Mouse (Mus musculus): ENCODE data around the gene Pde6h. TPM values are rescaled to one million over a fixed set of nuclear protein-coding genes. Genes with fewer than 3 reads are reported as not detected.

The Pde6h gene
- polyA plus RNA-seq, 1 experiment from 2014 or later = not detected

GRCm38 (mm10) chr6:136900369-136901009, 23.1 kb upstream of the Pde6h start:
- Histone ChIP-seq H3K9me3 (ENCODE audit: control insufficient read depth, low read length) (no peaks in the 10 kb centered on the region), H3K27ac (replicated peaks in 1 of 2; ENCODE audit: control insufficient read depth in 1 of 2, insufficient read depth in 1 of 2, low read depth in 2 of 2, low read length in 2 of 2) (no peak overlapping the region), H3K4me3 (ENCODE audit: control insufficient read depth in 1 of 2, insufficient read depth in 1 of 2, low read depth in 1 of 2, low read length in 2 of 2) (no peak overlapping the region), H3K27me3 (ENCODE audit: control insufficient read depth, insufficient read depth, low read length) (no peaks in the 10 kb centered on the region), H3K9ac (ENCODE audit: low read length) (no peak overlapping the region), H3K4me2 (ENCODE audit: low read length) (no peak overlapping the region), H3K4me1 (ENCODE audit: control insufficient read depth in 2 of 2, insufficient read depth in 2 of 2, low read length in 2 of 2) (peaks cover 4 to 7% of the 10 kb centered on the region in 2 experiments), H3K36me3 (ENCODE audit: control insufficient read depth, insufficient read depth, low read length) (no peaks in the 10 kb centered on the region)
- WGBS = 44% methylated on average over 4 of the region's 4 CpGs
- no peak for ATAC-seq (ENCODE audit: insufficient number of reproducible peaks, insufficient read depth, low FRiP score, low read depth)

GRCm38 (mm10) chr6:136901010-136901409, 22.6 kb upstream of the Pde6h start:
- H3K27me3 ChIP-seq (ENCODE audit: control insufficient read depth, insufficient read depth, low read length) = no peaks in the 10 kb centered on the region
- ATAC-seq (ENCODE audit: insufficient number of reproducible peaks, insufficient read depth, low FRiP score, low read depth) = no peak
- no peaks in the 10 kb centered on the region for H3K36me3 ChIP-seq (ENCODE audit: control insufficient read depth, insufficient read depth, low read length)
- H3K4me2 ChIP-seq (ENCODE audit: low read length) = no peak overlapping the region
- H3K9ac ChIP-seq (ENCODE audit: low read length) = no peak overlapping the region
- H3K4me3 ChIP-seq (ENCODE audit: control insufficient read depth in 1 of 2, insufficient read depth in 1 of 2, low read depth in 1 of 2, low read length in 2 of 2) = no peak overlapping the region
- peaks cover 4 to 7% of the 10 kb centered on the region in 2 experiments for H3K4me1 ChIP-seq (ENCODE audit: control insufficient read depth in 2 of 2, insufficient read depth in 2 of 2, low read length in 2 of 2)
- H3K27ac ChIP-seq (replicated peaks in 1 of 2; ENCODE audit: control insufficient read depth in 1 of 2, insufficient read depth in 1 of 2, low read depth in 2 of 2, low read length in 2 of 2) = no peak overlapping the region
- WGBS = 70% methylated on average over 2 of the region's 2 CpGs
- H3K9me3 ChIP-seq (ENCODE audit: control insufficient read depth, low read length) = no peaks in the 10 kb centered on the region

- Histone ChIP-seq H3K9me3 (ENCODE audit: control insufficient read depth, low read length) (no peaks in the 10 kb centered on the region), H3K4me2 (ENCODE audit: low read length) (no peak overlapping the region), H3K27ac (replicated peaks in 1 of 2; ENCODE audit: control insufficient read depth in 1 of 2, insufficient read depth in 1 of 2, low read depth in 2 of 2, low read length in 2 of 2) (no peak overlapping the region), H3K4me3 (ENCODE audit: control insufficient read depth in 1 of 2, insufficient read depth in 1 of 2, low read depth in 1 of 2, low read length in 2 of 2) (no peak overlapping the region), H3K9ac (ENCODE audit: low read length) (no peak overlapping the region), H3K27me3 (ENCODE audit: control insufficient read depth, insufficient read depth, low read length) (no peaks in the 10 kb centered on the region), H3K4me1 (ENCODE audit: control insufficient read depth in 2 of 2, insufficient read depth in 2 of 2, low read length in 2 of 2) (peaks cover 10% of the 10 kb centered on the region in 2 experiments; a peak in 3 of 4 replicates), H3K36me3 (ENCODE audit: control insufficient read depth, insufficient read depth, low read length) (no peaks in the 10 kb centered on the region)
- no peak for ATAC-seq (ENCODE audit: insufficient number of reproducible peaks, insufficient read depth, low FRiP score, low read depth)
- 83% methylated on average over 9 of the region's 9 CpGs for WGBS
Measured at GRCm38 (mm10) chr6:136902527-136902926, 21.1 kb upstream of the Pde6h start.

GRCm38 (mm10) chr6:136903885-136904470, 19.7 kb upstream of the Pde6h start:
- H3K9me3 ChIP-seq (ENCODE audit: control insufficient read depth, low read length) = no peaks in the 10 kb centered on the region
- no peaks in the 10 kb centered on the region for H3K36me3 ChIP-seq (ENCODE audit: control insufficient read depth, insufficient read depth, low read length)
- H3K27ac ChIP-seq (replicated peaks in 1 of 2; ENCODE audit: control insufficient read depth in 1 of 2, insufficient read depth in 1 of 2, low read depth in 2 of 2, low read length in 2 of 2) = no peak overlapping the region
- H3K4me3 ChIP-seq (ENCODE audit: control insufficient read depth in 1 of 2, insufficient read depth in 1 of 2, low read depth in 1 of 2, low read length in 2 of 2) = no peak overlapping the region
- H3K4me1 ChIP-seq (ENCODE audit: control insufficient read depth in 2 of 2, insufficient read depth in 2 of 2, low read length in 2 of 2) = peaks cover 6 to 7% of the 10 kb centered on the region in 2 experiments; a peak in 2 of 4 replicates
- H3K9ac ChIP-seq (ENCODE audit: low read length) = no peak overlapping the region
- 70% methylated on average over 8 of the region's 8 CpGs for WGBS
- no peak for ATAC-seq (ENCODE audit: insufficient number of reproducible peaks, insufficient read depth, low FRiP score, low read depth)
- no peak overlapping the region for H3K4me2 ChIP-seq (ENCODE audit: low read length)
- no peaks in the 10 kb centered on the region for H3K27me3 ChIP-seq (ENCODE audit: control insufficient read depth, insufficient read depth, low read length)

- WGBS = 67% methylated on average over 19 of the region's 19 CpGs
- Histone ChIP-seq H3K4me3 (ENCODE audit: control insufficient read depth in 1 of 2, insufficient read depth in 1 of 2, low read depth in 1 of 2, low read length in 2 of 2) (no peak overlapping the region), H3K27me3 (ENCODE audit: control insufficient read depth, insufficient read depth, low read length) (no peaks in the 10 kb centered on the region), H3K27ac (replicated peaks in 1 of 2; ENCODE audit: control insufficient read depth in 1 of 2, insufficient read depth in 1 of 2, low read depth in 2 of 2, low read length in 2 of 2) (no peak overlapping the region), H3K9ac (ENCODE audit: low read length) (no peak overlapping the region), H3K4me2 (ENCODE audit: low read length) (no peak overlapping the region), H3K36me3 (ENCODE audit: control insufficient read depth, insufficient read depth, low read length) (no peaks in the 10 kb centered on the region), H3K9me3 (ENCODE audit: control insufficient read depth, low read length) (no peaks in the 10 kb centered on the region), H3K4me1 (ENCODE audit: control insufficient read depth in 2 of 2, insufficient read depth in 2 of 2, low read length in 2 of 2) (peaks cover 15 to 16% of the 10 kb centered on the region in 2 experiments)
- no peak for ATAC-seq (ENCODE audit: insufficient number of reproducible peaks, insufficient read depth, low FRiP score, low read depth)
Measured at GRCm38 (mm10) chr6:136906283-136906936, 17.2 kb upstream of the Pde6h start.

GRCm38 (mm10) chr6:136906937-136907293, 16.7 kb upstream of the Pde6h start:
- peaks cover 15 to 16% of the 10 kb centered on the region in 2 experiments for H3K4me1 ChIP-seq (ENCODE audit: control insufficient read depth in 2 of 2, insufficient read depth in 2 of 2, low read length in 2 of 2)
- no peak overlapping the region for H3K4me3 ChIP-seq (ENCODE audit: control insufficient read depth in 1 of 2, insufficient read depth in 1 of 2, low read depth in 1 of 2, low read length in 2 of 2)
- H3K36me3 ChIP-seq (ENCODE audit: control insufficient read depth, insufficient read depth, low read length) = no peaks in the 10 kb centered on the region
- H3K27me3 ChIP-seq (ENCODE audit: control insufficient read depth, insufficient read depth, low read length) = no peaks in the 10 kb centered on the region
- ATAC-seq (ENCODE audit: insufficient number of reproducible peaks, insufficient read depth, low FRiP score, low read depth) = no peak
- WGBS = 81% methylated on average over 10 of the region's 10 CpGs
- H3K9me3 ChIP-seq (ENCODE audit: control insufficient read depth, low read length) = no peaks in the 10 kb centered on the region
- no peak overlapping the region for H3K4me2 ChIP-seq (ENCODE audit: low read length)
- H3K27ac ChIP-seq (replicated peaks in 1 of 2; ENCODE audit: control insufficient read depth in 1 of 2, insufficient read depth in 1 of 2, low read depth in 2 of 2, low read length in 2 of 2) = no peak overlapping the region
- no peak overlapping the region for H3K9ac ChIP-seq (ENCODE audit: low read length)

- WGBS = 52% methylated on average over 9 of the region's 9 CpGs
- Histone ChIP-seq H3K4me3 (ENCODE audit: control insufficient read depth in 1 of 2, insufficient read depth in 1 of 2, low read depth in 1 of 2, low read length in 2 of 2) (no peak overlapping the region), H3K9me3 (ENCODE audit: control insufficient read depth, low read length) (no peaks in the 10 kb centered on the region), H3K27ac (replicated peaks in 1 of 2; ENCODE audit: control insufficient read depth in 1 of 2, insufficient read depth in 1 of 2, low read depth in 2 of 2, low read length in 2 of 2) (0 out of 4 replicates have a peak overlapping the region, but pooled peaks of 1 of the 2 experiments have one; percentile 6), H3K4me1 (ENCODE audit: control insufficient read depth in 2 of 2, insufficient read depth in 2 of 2, low read length in 2 of 2) (peaks cover 18 to 19% of the 10 kb centered on the region in 2 experiments), H3K9ac (ENCODE audit: low read length) (no peak overlapping the region), H3K27me3 (ENCODE audit: control insufficient read depth, insufficient read depth, low read length) (no peaks in the 10 kb centered on the region), H3K4me2 (ENCODE audit: low read length) (no peak overlapping the region), H3K36me3 (ENCODE audit: control insufficient read depth, insufficient read depth, low read length) (no peaks in the 10 kb centered on the region)
- peak; percentile 31; the same call in 1 of the 2 replicates for ATAC-seq (ENCODE audit: insufficient number of reproducible peaks, insufficient read depth, low FRiP score, low read depth)
Measured at GRCm38 (mm10) chr6:136910247-136910890, 13.3 kb upstream of the Pde6h start.
